Mouse (Mus musculus) heart, adult 8-10 months (tissue): Measurements from ENCODE around the gene Amh. TPM values are rescaled to one million over a fixed set of nuclear protein-coding genes. Genes with fewer than 3 reads are reported as not detected.

ENCODE experiments used
- DNase-seq: peaks from one replicate; pipeline ENCODE4 v3.0.0; 2022; ENCODE audit warnings: low spot score
- total RNA-seq, 4 experiments: library from RNA; stranded (reverse); gene quantifications; 2 replicates each; pipeline ENCODE4 v1.2.4; 2022

Gene Amh
- total RNA-seq: under 1 TPM; 0.14 to 0.50 (median 0.20) TPM

GRCm38 (mm10) chr10:80804916-80805315 lies at the start of gene Amh:
Amh (plus strand) TSS chr10:80805243.
- no peak for DNase-seq

GRCm38 (mm10) chr10:80755291-80756015 lies 49.6 kb upstream of the Amh start:
- no peak for DNase-seq

GRCm38 (mm10) chr10:80756099-80756498 lies 48.9 kb upstream of the Amh start:
- DNase-seq: no peak

DNA sequence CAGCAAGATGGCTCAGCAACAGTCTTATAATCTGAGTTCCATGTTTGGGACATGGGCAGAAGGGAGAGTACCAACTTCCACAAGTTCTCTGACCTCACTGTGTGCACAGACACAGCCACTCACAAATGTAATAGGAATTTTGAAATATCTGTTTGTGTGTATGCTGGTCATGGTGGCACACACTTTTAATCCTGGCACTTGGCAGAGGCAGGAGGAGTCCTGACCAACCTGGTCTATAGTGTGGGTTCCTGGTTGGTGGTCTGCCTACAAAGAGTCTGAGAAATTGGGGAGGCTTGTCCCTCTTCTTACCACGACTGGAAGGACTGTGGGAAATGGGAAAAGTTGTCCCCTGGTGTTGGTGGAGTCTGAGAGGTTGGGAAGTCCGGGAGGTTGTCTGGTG lies 48.5 kb upstream of the Amh start:
- no peak for DNase-seq

DNA sequence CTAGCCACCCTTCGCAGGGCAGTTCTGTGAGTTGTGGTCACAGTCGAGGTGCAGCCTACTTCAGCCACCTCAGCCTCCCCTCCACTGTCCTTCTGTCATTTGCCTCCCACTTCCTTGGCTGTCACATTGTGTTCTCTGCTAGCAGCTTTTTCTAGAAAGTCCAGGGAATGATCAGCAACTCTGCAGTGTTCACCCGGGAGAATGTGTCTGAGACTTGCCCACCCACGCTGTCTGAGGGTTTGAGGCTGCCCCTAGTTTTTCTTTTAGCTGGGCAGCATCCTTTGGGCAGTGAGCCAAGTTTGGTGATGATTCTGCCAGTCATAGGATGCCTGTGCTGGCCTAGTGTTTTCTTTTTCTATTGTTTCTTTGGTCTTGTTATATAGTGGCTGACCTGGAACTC lies 48.1 kb upstream of the Amh start:
- no peak for DNase-seq

DNA sequence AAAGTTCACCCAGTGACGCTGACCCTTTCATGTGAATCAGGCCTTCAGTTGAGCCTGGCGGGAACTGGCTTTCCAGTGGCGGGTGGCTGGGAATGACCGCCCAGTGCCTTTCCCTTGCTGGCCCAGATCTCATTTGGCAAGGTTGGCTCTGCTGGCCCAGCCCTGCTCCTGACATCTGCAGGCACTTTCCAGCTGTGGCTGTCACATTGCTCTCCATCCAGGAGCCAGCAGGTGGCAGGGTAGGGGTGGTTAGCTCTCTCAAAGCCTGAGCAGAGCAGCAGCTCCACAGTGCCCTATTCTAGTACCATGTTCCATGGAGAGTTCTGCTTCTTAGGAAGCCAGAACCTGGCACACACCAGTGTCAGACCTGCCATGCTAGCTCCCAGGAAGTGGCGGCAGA lies 47.3 kb upstream of the Amh start:
- DNase-seq: peak; percentile 85

GRCm38 (mm10) chr10:80758651-80759050 lies 46.4 kb upstream of the Amh start:
- no peak for DNase-seq

DNA sequence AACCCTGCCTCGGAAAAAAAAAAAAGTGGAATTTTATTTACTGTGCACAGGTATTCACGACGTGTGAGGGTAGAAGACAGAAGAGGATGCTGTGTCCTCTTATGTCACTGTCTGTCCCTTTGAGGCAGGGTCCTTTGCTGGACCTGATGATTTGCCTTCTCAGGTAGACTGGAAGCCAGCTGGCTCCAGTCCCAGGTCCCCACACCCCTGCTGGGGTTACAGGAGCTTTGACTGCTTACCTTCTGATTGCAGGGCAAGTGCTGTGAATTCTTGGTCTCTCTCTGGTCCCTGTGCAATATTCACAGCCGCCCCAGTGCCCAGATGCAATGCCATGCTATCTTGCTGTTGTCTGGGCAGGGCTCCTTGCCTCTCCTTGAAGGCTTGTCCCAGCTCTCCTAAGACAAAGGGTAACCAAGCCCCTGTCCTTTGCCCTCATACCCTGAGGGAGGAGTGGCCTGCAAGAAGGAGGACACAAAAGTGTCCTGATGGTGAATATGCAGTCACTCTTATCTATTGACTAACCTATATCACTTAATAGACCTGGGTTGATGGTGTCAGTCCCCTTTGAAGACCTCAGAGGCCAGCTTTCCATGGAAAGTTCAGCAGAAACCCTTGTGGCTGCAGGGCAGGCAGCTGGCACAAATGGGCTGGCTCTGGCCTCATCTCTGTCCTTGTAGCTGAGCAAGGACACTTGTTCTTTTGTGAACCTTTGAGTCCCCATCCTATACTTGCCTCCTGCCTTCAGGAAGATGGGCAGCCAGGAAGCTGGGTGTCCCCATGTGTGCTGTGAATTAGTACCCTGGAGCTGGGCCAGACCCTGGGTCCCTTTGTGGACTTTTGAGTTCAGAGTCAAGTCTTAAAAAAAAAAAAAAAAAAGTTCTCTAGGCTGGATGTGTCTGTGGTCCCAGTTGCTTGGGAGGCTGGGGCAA lies 44.2 kb upstream of the Amh start:
- no peak for DNase-seq

DNA sequence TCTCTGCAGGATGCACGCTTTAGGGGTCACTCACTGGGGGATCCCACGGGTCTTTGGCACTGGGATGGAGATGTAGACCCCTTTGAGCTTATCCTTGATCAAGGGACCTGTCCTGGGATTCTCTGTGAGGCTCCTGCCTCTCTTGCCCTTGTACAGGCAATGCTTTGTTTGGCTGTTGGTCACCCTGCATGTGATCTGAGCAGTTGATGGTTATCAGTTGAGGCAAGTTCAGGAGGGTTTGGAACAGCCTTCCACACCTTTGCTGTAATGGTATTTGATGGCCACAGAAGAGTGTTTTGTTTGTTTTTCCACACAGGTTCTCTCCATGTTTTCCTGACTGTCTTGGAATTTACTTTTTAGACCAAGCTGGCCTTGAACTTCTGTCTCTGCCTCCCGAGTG lies 43.2 kb upstream of the Amh start:
- no peak for DNase-seq

DNA sequence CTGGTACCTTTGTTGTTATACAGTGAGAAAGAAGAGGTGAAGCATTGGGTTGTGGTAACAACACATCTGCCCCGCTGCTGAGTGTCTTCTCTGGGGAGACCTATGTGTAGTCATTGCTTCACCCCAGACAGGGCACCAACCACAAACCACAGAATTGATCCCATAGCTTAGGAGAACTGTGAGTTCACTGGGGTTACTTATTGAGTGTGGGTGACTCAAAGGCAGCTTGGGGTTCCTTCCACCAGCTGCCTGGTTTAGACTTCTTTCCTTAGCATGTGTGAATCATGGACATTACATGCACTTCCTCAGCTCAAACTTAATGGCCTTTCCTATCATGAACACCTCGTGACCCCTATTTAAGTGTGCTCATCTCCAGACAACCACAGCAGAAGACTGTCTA lies 41.5 kb upstream of the Amh start:
- no peak for DNase-seq

DNA sequence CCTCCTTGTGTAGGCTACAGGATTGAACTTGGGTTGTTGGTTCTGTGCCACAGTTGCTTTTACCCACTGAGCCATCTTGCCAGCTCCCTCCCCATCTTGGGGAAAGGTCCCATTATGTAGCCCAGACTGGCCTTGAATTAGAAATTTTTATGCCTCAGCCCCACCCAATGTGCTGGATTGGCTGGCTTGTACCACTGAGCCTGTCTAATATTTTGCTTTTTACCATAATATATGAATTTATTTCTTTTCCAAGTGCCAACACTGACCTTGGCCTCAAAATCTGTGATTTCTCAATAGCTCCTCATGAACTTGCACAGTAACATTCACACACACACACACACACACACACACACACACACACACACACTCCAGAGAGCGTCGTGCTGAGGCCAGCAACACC lies 39.3 kb upstream of the Amh start:
- no peak for DNase-seq

DNA sequence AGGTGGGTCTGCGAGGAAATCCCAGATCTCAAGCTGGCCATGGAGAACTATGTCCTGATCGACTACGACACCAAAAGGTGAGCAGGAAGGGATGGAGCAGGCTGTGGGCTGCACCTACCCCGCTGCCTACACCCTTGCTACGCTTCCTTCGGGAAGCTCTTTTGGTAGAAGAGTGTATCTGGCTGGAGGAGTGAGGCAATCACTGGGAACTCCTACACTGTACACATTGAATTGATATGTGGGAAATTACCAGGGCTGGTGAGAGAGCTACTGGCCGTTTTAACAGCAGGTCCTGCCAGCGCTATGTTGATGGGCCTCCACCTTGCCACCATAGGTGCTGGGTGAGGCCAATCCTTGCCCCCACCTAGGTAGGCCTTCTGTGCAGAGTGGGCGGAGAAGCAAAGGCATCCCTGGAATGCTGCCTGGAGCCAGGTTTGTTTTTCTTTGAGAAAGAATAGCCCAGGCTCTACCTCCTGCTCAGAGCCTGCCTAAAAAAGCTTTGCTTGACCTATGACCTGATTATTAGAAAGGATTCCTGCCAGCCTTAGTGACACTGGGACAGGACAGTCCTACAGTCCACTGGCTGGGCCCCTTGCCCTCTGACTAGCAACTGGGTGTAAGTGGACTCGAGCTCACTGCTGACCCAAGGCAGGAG lies 38.8 kb upstream of the Amh start:
- no peak for DNase-seq

- no peak for DNase-seq
Observed at GRCm38 (mm10) chr10:80768365-80768764, 36.7 kb upstream of the Amh start.

- no peak for DNase-seq
Observed at GRCm38 (mm10) chr10:80773816-80774215, 31.2 kb upstream of the Amh start.

GRCm38 (mm10) chr10:80774549-80774948 lies 30.5 kb upstream of the Amh start:
- peak; percentile 81 for DNase-seq

DNA sequence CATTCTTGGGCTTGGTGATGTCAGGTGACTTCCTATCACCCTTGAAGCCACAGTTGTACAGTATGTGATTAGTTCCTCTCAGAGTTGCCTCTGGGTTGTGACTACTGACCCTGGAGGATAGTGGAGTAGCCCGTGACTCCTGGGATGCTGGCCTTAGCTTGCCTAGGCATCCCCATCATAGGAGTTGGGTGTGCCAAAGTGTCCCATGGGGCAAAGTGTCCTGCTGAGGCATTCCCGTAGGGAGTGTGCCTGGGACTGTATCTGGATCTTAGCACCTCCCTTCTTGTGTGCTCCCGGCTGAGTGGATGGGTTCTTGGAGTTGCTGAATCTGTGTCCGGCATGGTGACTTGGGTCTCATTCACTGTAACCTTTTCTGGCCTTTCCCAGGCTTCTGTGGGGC lies 30.1 kb upstream of the Amh start:
- no peak for DNase-seq

DNA sequence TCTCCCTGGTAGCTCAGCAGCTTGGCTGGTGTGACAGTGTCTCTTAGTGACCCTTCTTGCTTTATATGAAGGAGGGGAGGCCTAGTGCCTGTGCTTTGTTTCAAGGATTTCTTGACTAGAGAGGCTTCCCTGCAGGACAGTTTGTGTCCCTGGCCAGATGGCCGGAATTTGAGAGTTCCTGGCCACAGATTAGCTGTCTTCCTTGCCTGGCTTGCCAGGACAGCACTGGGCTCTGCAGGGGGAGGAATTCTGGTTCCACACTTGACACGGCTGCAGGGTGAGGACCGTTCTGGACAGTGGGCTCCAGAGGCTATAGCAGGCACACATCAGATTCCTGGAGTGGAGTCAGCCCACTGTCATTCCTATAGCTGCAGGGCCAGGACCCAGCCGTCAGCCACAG lies 29.3 kb upstream of the Amh start:
- DNase-seq: no peak

DNA sequence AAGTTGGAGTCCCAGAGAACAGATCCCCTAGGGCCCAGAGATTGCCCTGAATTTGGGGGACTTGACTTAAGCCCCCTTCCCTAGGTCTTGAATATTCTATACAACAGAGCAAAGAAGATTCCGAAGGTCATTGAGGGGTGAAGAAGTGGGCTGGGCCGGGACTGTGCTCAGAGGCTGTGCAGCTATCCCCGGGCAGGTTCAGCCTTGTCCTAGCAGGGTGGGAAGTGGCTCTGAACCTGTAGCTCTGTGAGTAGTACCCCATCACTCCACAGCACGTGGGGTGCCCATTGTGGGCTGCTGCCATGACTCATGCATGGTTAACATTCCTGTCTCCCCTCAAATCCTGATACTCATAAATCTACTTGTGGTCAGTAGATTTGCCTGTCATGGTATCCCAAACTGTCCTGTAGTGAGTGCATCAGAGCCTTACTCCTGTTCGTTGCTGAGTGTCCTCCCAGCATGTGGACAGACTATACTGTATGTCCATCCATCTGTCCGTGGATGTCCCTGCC lies 28.6 kb upstream of the Amh start:
- no peak for DNase-seq

GRCm38 (mm10) chr10:80777123-80777522 lies 27.9 kb upstream of the Amh start:
- DNase-seq: no peak

DNA sequence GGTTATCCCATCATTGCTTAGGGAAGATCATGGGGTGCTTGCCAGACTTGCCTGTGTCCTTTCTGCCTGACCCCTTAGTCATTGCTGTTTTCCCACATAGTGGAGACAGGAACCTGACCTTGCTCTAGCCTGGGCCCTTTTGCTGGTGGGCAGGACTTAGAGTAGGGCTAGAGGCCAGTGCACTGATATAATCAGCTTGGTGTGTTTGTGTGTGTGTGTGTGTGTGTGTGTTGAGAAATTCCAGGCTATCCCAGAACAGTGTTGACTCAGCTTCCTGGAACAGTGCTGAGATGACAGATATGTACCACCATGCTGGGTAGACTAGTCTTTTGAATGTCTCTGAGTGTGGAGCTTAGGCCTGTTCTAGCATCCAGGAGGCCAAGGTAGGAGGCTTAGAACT lies 25.5 kb upstream of the Amh start:
- DNase-seq: no peak

DNA sequence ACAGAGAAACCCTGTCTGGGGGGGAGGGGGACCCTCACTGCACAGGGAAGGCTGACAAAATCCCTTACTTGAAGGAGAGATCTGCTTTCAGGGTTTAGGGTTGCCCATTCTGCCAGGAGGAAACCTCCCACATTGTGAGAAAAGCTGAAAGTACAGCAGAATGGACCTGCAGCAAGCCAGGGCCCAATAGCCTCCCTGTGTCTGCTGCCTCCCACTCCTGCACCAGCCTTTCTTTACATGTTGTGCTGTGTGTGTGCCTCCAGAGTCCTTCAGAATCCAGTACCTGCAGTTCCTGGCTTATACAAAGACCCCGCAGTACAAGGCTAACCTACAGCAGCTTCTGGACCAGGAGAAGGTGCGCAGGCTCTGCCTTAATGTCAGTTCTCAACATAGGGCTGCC lies 20.7 kb upstream of the Amh start:
- DNase-seq: no peak

DNA sequence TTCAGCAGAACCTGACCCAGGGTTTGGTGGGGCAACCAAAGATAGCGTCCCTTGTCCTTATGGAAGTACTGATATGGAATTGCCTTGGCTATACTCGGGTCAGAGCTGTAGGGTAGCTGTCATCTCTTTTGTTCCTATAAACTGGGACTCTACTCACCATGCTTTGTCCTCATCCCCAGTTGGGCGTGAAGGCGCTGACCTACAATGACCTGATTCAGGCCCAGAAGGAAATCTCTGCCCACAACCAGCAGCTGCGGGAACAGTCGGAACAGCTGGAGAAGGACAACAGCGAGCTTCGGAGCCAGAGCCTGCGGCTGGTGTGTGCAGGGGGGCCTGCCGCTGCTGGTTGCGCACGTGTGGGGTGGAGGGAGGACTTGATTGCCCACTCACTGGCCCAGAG lies 20.2 kb upstream of the Amh start:
- no peak for DNase-seq
